Mouse (Mus musculus) lung, postnatal 4 days (tissue): ENCODE results near the gene Olfr262.
"Not testable (repeated sequence)": the region's sequence is repeated elsewhere in the genome, so short reads cannot be mapped to it uniquely, and the experiment has no call there.

Source experiments
- DNase-seq, 2 experiments: peaks; one replicate each; pipeline ENCODE4 v3.0.0; 2021

The Olfr262 gene

DNA sequence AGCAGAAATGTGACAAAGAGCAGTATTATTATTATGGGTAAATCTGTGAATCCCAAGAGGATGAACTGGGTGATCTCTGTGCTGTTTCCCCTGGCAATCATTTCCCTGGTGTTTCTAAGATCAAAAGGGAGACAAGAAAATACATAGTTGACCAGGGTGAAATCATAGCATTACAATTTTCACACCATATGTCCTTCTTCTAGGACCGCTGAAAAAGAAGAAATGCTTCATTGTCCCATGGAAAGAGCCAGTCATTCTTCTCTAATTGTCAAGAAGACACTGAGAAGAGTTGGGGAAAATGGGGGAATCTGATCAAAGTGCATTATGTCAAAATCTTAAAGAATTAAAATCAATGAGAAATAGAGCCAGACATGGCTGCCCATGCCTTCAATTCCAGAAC lies at the start of gene Olfr262:
TSS of gene Olfr262 (minus strand) at position 101 of the 400 bp plus-strand sequence.
- no peak for DNase-seq

GRCm38 (mm10) chr19:12279554-12279953 lies 38.1 kb upstream of the Olfr262 start, which contains the start of gene Olfr1434:
Gene Olfr1434 (plus strand): TSS chr19:12279854.
- no peak for DNase-seq

DNA sequence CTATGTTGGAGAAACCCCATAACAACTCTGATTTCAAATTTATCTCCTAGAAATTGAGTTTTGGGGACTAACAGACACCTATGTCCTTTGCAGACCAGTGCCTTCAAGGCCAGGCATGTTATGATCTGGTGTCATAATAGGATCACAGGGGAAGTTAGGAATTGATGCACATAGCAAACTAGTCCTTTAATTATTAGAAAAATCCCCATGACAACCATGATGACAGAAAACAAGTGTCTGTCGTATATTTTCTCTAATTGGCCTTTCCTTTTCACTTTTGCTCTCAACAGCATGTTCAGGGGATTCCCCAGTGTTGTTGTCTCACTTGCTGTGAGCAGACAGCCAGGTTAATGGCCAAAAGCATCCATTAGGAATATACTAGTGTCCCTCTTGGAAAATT lies 19.3 kb upstream of the Olfr262 start, which contains the start of gene Olfr235:
TSS of gene Olfr235 (plus strand) at position 301 of the 400 bp plus-strand sequence.
- DNase-seq, result no peak

- DNase-seq, result not testable (repeated sequence)
Observed at GRCm38 (mm10) chr19:12232496-12232895, 9.0 kb downstream of the Olfr262 start, which contains the start of gene Olfr1432. Gene Olfr1432 (minus strand): TSS chr19:12232596.

- DNase-seq, result no peak
Observed at GRCm38 (mm10) chr19:12200334-12200733, 41.1 kb downstream of the Olfr262 start, which contains the start of gene Olfr1431. Gene Olfr1431 (plus strand): TSS chr19:12200634.

- DNase-seq, result not testable (repeated sequence)
Observed at GRCm38 (mm10) chr19:12199076-12199475, 42.4 kb downstream of the Olfr262 start.
